Mouse (Mus musculus) intestine, postnatal 0 days (tissue): ENCODE measurements around the gene Cables2. TPM values are rescaled to one million over a fixed set of nuclear protein-coding genes. Genes with fewer than 3 reads are reported as not detected.
A peak's percentile ranks its signal among the peaks of the same experiment; 100 is the strongest.

Experiments
- ATAC-seq: fragments of 200-750 bp; cut with Nextera tagmentation; 2 replicates; pipeline ENCODE4 v1.8.0; 2017; ENCODE audit warnings: mild to moderate bottlenecking, moderate TSS enrichment, moderate library complexity
- H3K27ac ChIP-seq: fragments of 300-500 bp; sonication (generic); 2 replicates; pipeline ENCODE4 v1.5.1; 2014; ENCODE audit warnings: mild to moderate bottlenecking, low read depth, low read length, moderate library complexity
- H3K27me3 ChIP-seq: fragments of 300-500 bp; sonication (generic); replicated peaks from 2 replicates; pipeline ENCODE4 v1.6.1; 2014; ENCODE audit warnings: low read length, mixed read lengths; ENCODE audit not compliant: control insufficient read depth, insufficient read depth
- H3K36me3 ChIP-seq: fragments of 300-500 bp; sonication (generic); 2 replicates; pipeline ENCODE4 v1.6.1; 2014; ENCODE audit warnings: mild to moderate bottlenecking, moderate library complexity; ENCODE audit not compliant: control insufficient read depth, insufficient read depth
- H3K4me1 ChIP-seq: fragments of 300-500 bp; sonication (generic); replicated peaks from 2 replicates; pipeline ENCODE4 v1.6.1; 2014; ENCODE audit warnings: antibody characterized with exemption, low read length, mixed read lengths; ENCODE audit not compliant: control insufficient read depth, insufficient read depth
- H3K4me2 ChIP-seq: fragments of 300-500 bp; sonication (generic); replicated peaks from 2 replicates; pipeline ENCODE4 v1.6.1; 2014; ENCODE audit warnings: low read depth, mild to moderate bottlenecking, moderate library complexity
- H3K4me3 ChIP-seq: fragments of 300-500 bp; sonication (generic); 2 replicates; pipeline ENCODE4 v1.5.1; 2014; ENCODE audit warnings: low read depth, low read length
- H3K9ac ChIP-seq: fragments of 300-500 bp; sonication (generic); 2 replicates; pipeline ENCODE4 v1.6.1; 2014; ENCODE audit warnings: mild to moderate bottlenecking, low read depth, low read length
- H3K9me3 ChIP-seq: fragments of 300-500 bp; sonication (generic); 2 replicates; pipeline ENCODE4 v1.6.1; 2016; ENCODE audit warnings: mixed run types; ENCODE audit not compliant: control insufficient read depth
- CTCF ChIP-seq: sonication (generic); IDR thresholded peaks from 2 replicates; pipeline ENCODE4 v1.5.1; 2016; ENCODE audit warnings: low read depth, mild to moderate bottlenecking, control low read depth, antibody characterized with exemption, moderate library complexity
- WGBS: fragments of 180-500 bp; shearing (Covaris S2); extraction: QIAGEN DNeasy Blood & Tissue Kit; methylation state at CpG from one replicate; pipeline ENCODE4 v1.1.7; 2014; 5-methylcytosine and 5-hydroxymethylcytosine counted together
- polyA plus RNA-seq: library from polyadenylated mRNA; unstranded; fragments of >200 nt; fragmentation: Nextera tagmentation; extraction: Ambion mirVana; gene quantifications from 2 replicates; pipeline ENCODE4 v1.2.1, GENCODE M21; 2015

Cables2 gene
- polyA plus RNA-seq, 1 experiment from 2014 or later = 8.2 TPM

DNA sequence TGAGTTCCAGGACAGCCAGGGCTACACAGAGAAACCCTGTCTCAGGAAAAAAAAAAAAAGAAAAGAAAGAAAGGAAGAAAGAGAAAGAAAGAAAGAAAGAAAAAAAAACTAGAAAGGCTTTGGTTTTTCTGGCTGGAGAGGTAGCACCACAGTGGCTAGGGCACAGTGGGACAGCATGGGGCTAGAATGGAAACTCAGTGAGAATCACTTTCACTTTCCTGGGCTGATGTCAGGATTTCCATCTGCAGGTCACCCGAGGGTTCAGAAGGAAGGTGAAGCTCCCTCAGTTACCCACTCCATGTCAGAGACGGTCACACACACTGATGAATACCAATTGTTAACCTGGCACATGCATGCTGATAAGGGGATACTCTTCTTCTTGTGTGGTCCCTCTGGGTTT lies 34.4 kb upstream of the Cables2 start:
- H3K27me3 ChIP-seq = no peaks in the 10 kb centered on the region
- no peak overlapping the region for H3K4me2 ChIP-seq
- WGBS = 49% methylated on average over 2 of the region's 2 CpGs
- no peaks in the 10 kb centered on the region for H3K9me3 ChIP-seq
- no peak overlapping the region for H3K9ac ChIP-seq
- no peaks in the 10 kb centered on the region for H3K4me1 ChIP-seq
- no peak overlapping the region for H3K4me3 ChIP-seq
- ATAC-seq = no peak
- TF ChIP-seq CTCF = no peak
- H3K27ac ChIP-seq = no peak overlapping the region
- H3K36me3 ChIP-seq = no peaks in the 10 kb centered on the region

DNA sequence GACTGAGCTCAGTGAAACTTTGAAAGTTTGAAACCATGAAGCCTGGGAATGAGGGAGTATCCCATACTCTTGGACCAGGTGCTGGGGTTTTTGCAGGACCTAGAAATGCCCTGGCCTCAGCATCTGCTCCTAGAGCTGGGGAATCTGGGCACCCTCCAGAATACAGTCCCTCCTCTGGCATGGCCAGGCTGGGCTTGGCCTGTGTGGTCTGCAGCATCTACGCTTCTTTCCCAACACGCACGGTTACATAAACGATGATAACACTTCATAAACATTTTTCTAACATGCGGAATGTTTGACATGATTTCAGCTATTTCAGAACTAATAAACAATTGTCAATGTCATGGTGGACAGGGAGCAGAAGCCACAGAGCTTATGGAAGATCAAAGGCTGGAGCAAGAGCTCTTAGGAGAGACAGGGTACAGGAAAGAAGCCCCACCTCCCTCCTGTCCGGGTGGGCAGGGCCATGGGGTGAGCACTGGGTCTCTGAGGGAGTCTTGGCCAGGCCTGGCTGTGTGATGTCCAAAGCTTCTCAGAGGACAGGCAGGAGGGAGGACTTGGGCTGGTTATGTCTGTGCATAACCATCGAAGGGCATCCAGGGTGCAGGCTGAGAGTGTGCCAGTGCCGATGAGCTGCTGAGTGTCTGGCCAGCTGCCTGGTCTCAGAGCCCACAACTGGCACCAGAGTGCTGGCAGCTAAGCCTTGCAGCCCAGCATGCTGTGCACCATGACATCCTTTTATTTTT lies 33.3 kb upstream of the Cables2 start:
- Histone ChIP-seq H3K27ac (no peak overlapping the region), H3K9me3 (no peaks in the 10 kb centered on the region), H3K27me3 (no peaks in the 10 kb centered on the region), H3K4me2 (no peak overlapping the region), H3K36me3 (no peaks in the 10 kb centered on the region), H3K9ac (no peak overlapping the region), H3K4me3 (no peak overlapping the region), H3K4me1 (no peaks in the 10 kb centered on the region)
- ATAC-seq = no peak
- 68% methylated on average over 8 of the region's 8 CpGs for WGBS
- no peak for TF ChIP-seq CTCF

DNA sequence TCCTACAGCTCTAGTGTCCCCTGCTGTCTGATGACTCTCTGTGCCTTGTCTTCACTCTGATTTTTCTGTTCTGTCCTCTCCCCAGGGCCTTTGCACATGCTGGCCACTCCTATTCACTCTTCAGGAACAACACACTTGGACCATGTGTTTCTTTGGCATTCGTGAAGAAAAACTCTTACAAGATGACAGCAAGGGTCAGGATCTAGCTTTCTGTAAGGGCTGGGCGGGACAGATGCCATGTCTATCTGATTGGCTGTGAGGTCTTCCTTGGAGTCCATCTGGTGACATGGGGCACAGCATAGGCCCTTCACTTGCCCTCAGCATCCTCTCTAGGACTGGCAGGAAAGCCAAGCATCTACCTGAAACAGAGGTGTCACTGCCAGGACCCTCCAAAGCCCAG lies 32.7 kb upstream of the Cables2 start:
- no peak overlapping the region for H3K4me3 ChIP-seq
- H3K36me3 ChIP-seq = no peaks in the 10 kb centered on the region
- TF ChIP-seq CTCF = no peak
- H3K9ac ChIP-seq = no peak overlapping the region
- WGBS = 76% methylated on average over 2 of the region's 2 CpGs
- no peak overlapping the region for H3K27ac ChIP-seq
- H3K4me2 ChIP-seq = no peak overlapping the region
- no peaks in the 10 kb centered on the region for H3K4me1 ChIP-seq
- no peaks in the 10 kb centered on the region for H3K27me3 ChIP-seq
- ATAC-seq = no peak
- H3K9me3 ChIP-seq = no peaks in the 10 kb centered on the region

DNA sequence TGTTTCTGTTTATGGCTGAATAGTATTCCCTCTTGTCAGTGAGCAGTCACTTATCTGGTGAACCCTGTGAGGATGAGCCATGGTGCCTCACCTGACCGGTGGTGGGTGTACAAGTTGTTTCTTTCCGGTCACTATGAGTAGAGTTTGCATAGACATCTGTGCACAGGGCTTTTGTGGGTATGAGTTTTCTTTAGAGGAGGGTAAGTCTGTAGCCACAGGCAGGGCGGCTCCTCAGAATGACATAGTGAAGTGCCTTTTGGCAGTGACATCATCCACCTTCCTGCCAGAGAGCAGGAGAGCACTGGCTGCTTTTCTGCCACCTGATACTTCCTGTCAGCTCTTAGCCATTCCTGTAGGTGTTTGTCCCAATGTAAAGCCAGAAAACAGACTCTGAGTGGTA lies 32.2 kb upstream of the Cables2 start:
- H3K27me3 ChIP-seq = no peaks in the 10 kb centered on the region
- H3K4me3 ChIP-seq = no peak overlapping the region
- no peak for ATAC-seq
- no peak overlapping the region for H3K4me2 ChIP-seq
- no peak overlapping the region for H3K9ac ChIP-seq
- H3K4me1 ChIP-seq = no peaks in the 10 kb centered on the region
- H3K9me3 ChIP-seq = no peaks in the 10 kb centered on the region
- WGBS = 74% methylated on average over 3 of the region's 3 CpGs
- no peak overlapping the region for H3K27ac ChIP-seq
- TF ChIP-seq CTCF = no peak
- H3K36me3 ChIP-seq = no peaks in the 10 kb centered on the region

DNA sequence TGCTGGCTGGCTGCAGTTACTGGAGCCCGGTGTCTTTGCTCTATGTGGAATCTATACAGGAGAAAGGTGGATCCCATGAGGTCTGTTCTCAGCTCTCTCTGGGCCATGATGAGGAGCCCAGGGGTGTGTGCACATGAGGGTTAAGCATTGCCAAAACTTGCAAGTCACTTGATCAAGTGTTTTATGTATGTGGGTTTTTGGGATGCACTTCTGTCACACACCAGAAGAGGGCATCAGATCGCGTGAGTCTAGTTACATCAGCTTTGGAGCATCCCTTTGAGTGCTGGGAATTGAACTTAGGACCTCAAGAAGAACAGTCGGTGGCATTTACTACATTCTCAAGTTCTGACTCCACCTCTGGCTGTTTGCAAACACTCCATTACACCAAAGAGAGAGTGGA lies 31.3 kb upstream of the Cables2 start:
- no peaks in the 10 kb centered on the region for H3K4me1 ChIP-seq

DNA sequence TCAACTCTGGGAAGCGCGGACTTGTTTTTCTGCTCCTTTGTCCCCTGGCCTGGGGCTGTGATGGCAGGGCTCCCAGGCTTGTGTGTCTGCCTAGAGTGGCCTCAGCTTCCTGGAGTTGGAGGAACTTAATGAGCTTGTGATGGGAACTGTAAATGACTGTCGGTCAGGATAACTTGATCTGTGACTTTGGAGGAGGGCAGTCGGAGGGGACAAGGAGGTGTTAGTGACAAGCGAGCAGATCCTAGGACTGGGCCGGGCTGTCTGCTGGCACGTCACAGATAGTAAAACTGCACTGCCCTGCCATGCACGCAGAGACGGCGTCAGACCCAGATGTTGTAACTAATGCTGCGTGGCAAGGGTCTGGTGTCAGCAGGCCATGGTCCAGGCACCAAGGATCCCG lies 30.2 kb upstream of the Cables2 start:
- H3K36me3 ChIP-seq = no peaks in the 10 kb centered on the region

More for the DNA sequence above, 31.3 kb upstream of the Cables2 start:
- H3K27me3 ChIP-seq = no peaks in the 10 kb centered on the region
- no peaks in the 10 kb centered on the region for H3K9me3 ChIP-seq
- 65% methylated on average over 4 of the region's 4 CpGs for WGBS
- H3K4me3 ChIP-seq = no peak overlapping the region
- TF ChIP-seq CTCF = peak; percentile 47
- H3K4me2 ChIP-seq = no peak overlapping the region
- no peak overlapping the region for H3K9ac ChIP-seq
- H3K36me3 ChIP-seq = no peaks in the 10 kb centered on the region
- no peak for ATAC-seq
- no peak overlapping the region for H3K27ac ChIP-seq

DNA sequence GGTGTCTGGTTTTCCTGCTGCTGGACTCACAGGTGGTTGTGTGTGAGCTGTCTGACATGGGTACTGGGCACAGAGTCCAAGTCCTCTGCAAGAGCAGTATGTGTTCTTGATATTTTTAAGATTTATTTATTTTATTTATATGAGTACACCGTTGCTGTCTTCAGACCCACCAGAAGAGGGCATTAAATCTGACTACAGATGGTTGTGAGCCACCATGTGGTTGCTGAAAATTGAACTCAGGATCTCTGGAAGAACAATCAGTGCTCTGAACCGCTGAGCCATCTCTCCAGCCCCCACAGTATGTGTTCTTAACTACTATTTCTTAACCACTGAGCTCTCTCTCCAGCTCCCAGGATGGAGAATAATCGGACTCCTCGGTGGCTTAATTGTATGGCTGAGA lies 28.9 kb upstream of the Cables2 start:
- H3K9me3 ChIP-seq = no peaks in the 10 kb centered on the region
- no peak overlapping the region for H3K27ac ChIP-seq
- H3K27me3 ChIP-seq = no peaks in the 10 kb centered on the region
- TF ChIP-seq CTCF = peak; percentile 47
- no peak overlapping the region for H3K4me3 ChIP-seq
- no peak overlapping the region for H3K4me2 ChIP-seq
- no peaks in the 10 kb centered on the region for H3K4me1 ChIP-seq
- 77% methylated on average over 4 of the region's 4 CpGs for WGBS
- H3K36me3 ChIP-seq = no peaks in the 10 kb centered on the region
- no peak overlapping the region for H3K9ac ChIP-seq
- no peak for ATAC-seq

More for the DNA sequence above, 30.2 kb upstream of the Cables2 start:
- Histone ChIP-seq H3K27ac (0 out of 2 replicates have a peak overlapping the region, but pooled peaks have one; percentile 8), H3K4me3 (no peak overlapping the region), H3K9me3 (no peaks in the 10 kb centered on the region), H3K4me1 (no peaks in the 10 kb centered on the region), H3K9ac (no peak overlapping the region), H3K27me3 (no peaks in the 10 kb centered on the region), H3K4me2 (no peak overlapping the region)
- no peak for TF ChIP-seq CTCF
- 64% methylated on average over 12 of the region's 12 CpGs for WGBS
- ATAC-seq = peak; percentile 76
